Mouse (Mus musculus): ENCODE measurements at regions not wholly inside any gene's neighbourhood (a gene's known extent, or its start where the extent isn't known, plus 50 kb on each side); places are given as distances from the start of the nearest gene placed in this dataset.
A peak's percentile ranks its signal among the peaks of the same experiment; 100 is the strongest.

- DNase-seq (ENCODE audit: low read depth, low spot score): no peak
Measured at GRCm38 (mm10) chr10:67439042-67439635, 96.1 kb upstream of the Egr2 start.

DNA sequence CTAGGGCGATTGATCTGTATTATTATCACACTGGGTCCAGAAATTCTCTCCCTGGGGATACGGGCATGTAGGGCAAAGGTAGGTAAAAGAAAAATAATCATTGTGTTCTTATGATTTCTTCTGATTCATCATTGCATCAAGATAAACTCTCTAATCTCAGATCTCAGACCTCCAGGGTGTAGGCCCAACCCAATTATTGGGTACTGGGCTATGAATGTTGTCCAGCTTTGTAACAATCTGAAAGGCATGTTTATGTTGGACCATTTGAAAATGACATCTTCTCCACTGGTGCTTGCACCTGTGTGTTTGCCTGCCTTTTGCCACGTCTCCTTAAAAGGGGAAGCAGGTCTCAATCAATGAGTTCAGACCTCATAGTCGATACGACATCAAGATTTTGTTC lies 95.4 kb upstream of the Egr2 start:
- DNase-seq (ENCODE audit: low read depth, low spot score): no peak

- DNase-seq (ENCODE audit: low read depth, low spot score): no peak
Measured at GRCm38 (mm10) chr10:67441243-67441642, 94.0 kb upstream of the Egr2 start.

DNA sequence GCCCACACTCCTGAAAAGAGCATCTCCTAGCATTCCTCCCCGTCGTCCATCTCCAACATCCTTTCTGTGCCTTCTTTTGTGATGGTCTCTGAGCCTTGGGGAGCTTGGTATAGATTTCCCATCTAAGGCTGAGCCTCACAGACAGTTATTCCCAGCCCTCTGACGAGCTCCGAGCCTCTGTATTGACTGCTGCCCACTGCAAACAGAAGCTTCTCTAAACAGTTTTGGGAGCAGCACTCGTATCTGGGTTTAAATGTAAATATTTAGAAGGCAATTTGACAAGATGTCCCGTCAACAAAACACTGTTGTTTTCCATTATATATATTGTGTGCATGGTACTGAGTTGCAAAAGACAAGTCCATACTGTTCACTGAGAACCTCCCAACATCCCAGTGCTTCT lies 86.4 kb upstream of the Egr2 start:
- no peak for DNase-seq (ENCODE audit: low read depth, low spot score)

DNA sequence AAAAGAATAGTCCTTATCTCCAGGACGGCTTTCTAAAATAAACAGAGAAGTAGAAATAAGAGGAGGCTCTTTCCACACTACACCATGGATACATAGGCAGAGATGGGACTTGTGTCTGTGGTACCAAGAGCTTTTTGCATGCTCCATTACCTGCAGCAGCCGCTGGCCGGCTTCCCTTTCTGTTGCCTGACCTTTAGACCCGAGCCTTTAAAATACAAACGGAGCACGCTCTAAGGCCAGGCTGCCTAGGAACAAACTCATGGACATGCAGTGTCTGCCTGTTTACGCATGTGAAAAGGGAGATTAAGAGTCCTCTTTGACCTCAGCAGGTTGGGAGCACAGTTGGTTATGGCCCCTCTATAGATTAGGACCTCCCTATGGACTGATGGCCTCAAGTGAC lies 81.1 kb upstream of the Egr2 start:
- DNase-seq (ENCODE audit: low read depth, low spot score): no peak

GRCm38 (mm10) chr10:67458447-67459272 lies 76.6 kb upstream of the Egr2 start:
- DNase-seq (ENCODE audit: low read depth, low spot score): no peak

GRCm38 (mm10) chr10:67461321-67461720 lies 74.0 kb upstream of the Egr2 start:
- no peak for DNase-seq (ENCODE audit: low read depth, low spot score)

GRCm38 (mm10) chr10:67461862-67462261 lies 73.4 kb upstream of the Egr2 start:
- no peak for DNase-seq (ENCODE audit: low read depth, low spot score)

- DNase-seq (ENCODE audit: low read depth, low spot score): no peak
Measured at GRCm38 (mm10) chr10:67468724-67469123, 66.6 kb upstream of the Egr2 start.

GRCm38 (mm10) chr10:67473016-67473415 lies 62.3 kb upstream of the Egr2 start:
- DNase-seq (ENCODE audit: low read depth, low spot score): no peak

DNA sequence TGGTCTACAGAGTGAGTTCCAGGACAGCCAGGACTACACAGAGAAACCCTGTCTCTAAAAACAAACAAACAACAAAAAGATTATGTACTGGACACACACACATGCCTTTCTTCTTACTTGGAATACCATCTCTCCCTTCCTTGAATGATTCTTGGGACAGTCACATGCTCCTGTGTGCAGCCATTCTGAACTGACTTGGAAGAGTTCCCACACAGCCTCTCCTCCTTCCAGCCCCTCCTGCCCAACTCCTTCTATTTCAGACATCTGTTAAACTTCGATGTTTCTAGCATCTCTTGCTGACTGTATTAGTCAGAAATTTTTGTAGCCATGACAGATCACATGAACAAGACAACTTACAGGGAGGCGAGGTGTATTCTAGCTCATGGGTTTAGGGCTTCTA lies 60.9 kb upstream of the Egr2 start:
- no peak for DNase-seq (ENCODE audit: low read depth, low spot score)

DNA sequence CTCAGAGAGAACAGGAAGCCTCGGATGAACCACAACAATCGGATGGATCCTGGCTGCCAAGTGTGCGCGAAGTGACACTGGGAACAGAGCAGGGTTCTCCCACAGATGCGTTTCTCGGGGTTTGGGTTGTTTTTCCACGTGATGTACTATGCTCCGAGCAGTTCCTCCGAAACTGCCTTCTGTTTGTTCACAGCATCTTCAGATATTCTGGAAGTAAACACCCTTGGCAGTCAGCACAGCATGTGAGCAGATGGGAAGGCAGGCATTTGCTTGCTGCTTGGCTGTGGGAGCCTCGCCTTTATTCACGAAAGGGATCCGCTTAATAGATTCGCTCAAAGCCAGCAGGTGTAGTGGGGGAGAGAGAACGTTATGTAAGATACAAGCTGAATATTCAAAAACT lies 53.0 kb upstream of the Egr2 start:
- peak; percentile 3 for DNase-seq (ENCODE audit: low read depth, low spot score)

- DNase-seq (ENCODE audit: low read depth, low spot score): no peak
Measured at GRCm38 (mm10) chr10:67483371-67483770, 51.9 kb upstream of the Egr2 start.

DNA sequence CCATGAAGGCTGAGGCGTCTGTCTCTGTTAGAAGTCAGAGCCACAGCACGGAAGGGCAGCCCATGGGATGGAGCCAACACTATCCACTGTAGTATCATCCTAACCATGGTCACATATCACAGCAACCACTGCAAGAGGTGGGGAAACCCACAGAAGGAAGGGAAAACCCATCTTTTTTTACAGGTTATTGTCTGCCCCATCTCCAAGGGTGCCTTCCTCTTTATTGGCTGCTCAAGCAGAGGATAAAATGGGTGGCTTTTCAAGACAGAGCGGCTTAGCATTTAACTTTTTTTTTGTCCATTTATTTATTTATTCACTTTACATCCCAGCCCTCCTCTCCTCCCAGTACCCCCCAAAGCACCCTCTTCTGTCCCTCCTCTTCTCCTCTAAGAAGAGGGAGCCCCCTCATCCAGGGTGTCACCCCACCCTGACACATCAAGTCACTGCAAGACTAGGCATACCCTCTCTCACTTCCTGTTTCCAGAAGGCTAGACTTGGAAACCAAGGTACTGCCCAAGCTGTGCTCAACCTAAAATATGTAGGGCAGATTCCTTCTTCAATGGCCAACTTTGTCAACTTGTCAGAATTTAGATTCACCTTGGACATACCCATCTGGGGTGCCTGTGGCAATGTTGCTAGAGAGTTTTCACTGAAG lies 51.1 kb upstream of the Egr2 start:
- DNase-seq (ENCODE audit: low read depth, low spot score): no peak
